Mouse (Mus musculus) bone marrow macrophage, adult 2 months (primary cell): Measurements from ENCODE around the gene Wnt8b.

Experiments used
- CTCF ChIP-seq: IDR thresholded peaks from 2 replicates; pipeline ENCODE4 v1.5.1; 2012; ENCODE audit warnings: low read depth, mild to moderate bottlenecking, low read length, moderate library complexity
- POLR2A ChIP-seq: IDR thresholded peaks from 2 replicates; pipeline ENCODE4 v1.6.1; 2012; ENCODE audit warnings: mild to moderate bottlenecking, low read depth, low read length, borderline replicate concordance

GRCm38 (mm10) chr19:44475268-44475667 lies 18.0 kb upstream of the Wnt8b start:
- TF ChIP-seq CTCF (no peak), POLR2A (no peak)
